Mouse (Mus musculus): Measurements from ENCODE around the gene Senp2.

GRCm38 (mm10) chr16:22045930-22046329 is 36.6 kb downstream of the Senp2 start:
- TF ChIP-seq CTCF (conservative IDR thresholded peaks at IDR 0.05; ENCODE audit: insufficient read depth, insufficient read length, low read depth, low read length) (no peak), POLR2A (IDR thresholded peaks at IDR 0.05; ENCODE audit: low read depth, low read length) (no peak)
